Mouse (Mus musculus): ENCODE results near the gene Casr. TPM values are rescaled to one million over a fixed set of nuclear protein-coding genes. Genes with fewer than 3 reads are reported as not detected.

Casr gene
- not detected in 2 replicates for polyA plus RNA-seq (2015; fragmentation: Nextera tagmentation; extraction: Ambion mirVana)

DNA sequence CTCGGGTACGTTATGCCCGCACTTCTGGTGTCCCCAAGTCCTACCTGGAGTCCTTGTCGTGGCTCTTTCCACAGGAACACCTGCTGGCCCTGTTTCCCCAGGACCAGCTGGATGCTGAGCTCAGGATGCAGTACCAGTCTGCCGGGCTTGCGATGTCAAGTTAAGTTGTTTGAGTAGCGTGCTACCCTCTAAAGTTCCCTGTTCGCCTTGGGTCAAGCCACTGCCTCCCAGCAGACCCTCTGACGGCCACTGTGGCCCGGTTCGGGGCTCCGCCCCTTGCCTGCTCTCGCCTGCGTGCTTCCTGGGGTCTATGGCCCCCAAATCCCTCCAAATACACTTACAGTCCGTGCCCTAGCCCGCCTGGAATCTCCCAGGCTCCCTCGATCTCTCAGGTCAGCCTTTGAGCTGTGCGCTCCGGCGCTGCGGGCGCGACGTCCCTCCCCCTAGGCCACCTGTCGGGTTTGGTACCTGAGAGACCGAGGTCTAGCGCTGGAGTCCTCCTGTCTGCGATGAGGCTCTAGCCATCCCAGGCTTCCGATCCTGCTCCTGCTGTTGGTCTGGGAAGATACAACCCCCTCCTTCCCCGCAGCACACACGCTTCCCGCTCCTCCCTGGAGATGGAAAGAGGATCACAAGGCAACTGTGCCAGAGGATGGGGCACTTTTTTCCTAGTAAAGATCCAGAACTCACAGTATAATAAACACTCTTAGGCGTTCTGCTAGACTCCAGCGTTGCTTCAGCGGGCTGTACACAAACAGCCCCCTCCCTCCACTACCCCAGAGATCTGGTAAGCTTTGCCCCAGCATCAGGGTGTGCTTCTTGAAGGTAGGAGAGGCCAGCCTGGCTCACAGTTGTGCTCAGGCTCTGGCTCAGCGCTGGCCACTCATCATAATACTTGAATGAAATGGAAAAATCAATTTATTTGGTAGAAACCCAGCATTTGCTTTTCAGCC lies at the start of gene Casr:
Casr (minus strand) TSS at position 756 of the 953 bp plus-strand sequence.
- Histone ChIP-seq H3K4me3 (peak within 1 kb of the TSS; percentile 46), H3K9ac (peak within 1 kb of the TSS; percentile 66), H3K27ac (no peak within 1 kb of the TSS), H3K9me3 (no peaks in the 10 kb centered on the region), H3K4me1 (replicated peaks) (peaks cover 11% of the 10 kb centered on the region), H3K4me2 (peak within 1 kb of the TSS; percentile 86), H3K27me3 (peaks cover 26% of the 10 kb centered on the region), H3K36me3 (no peaks in the 10 kb centered on the region)
- ATAC-seq (ENCODE audit: low FRiP score): peak; percentile 65; the same call in 1 of the 2 replicates
- 3% methylated on average over 36 of the region's 36 CpGs for WGBS

DNA sequence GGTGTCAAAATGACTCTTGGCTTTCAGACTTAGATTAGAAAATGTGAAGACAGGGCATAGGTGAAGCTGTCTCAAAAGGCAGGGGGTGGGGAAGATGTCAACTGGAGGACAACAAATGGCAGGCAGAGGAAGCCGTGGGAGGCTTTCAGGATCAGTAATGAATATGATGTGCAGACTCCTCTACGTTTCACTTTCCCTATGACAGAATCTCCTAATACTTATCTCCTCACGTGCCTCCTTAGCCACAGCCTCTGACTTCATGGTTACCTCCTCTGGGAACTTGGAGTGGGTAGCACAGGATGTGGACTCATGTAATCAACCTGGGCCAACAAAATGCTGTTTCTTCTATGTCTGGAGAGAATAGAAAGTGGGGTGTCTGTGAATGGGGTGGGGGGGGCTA lies 40.7 kb upstream of the Casr start:
- ATAC-seq (ENCODE audit: low FRiP score): no peak
- Histone ChIP-seq H3K9ac (no peak overlapping the region), H3K4me1 (replicated peaks) (no peaks in the 10 kb centered on the region), H3K4me3 (no peak overlapping the region), H3K36me3 (no peaks in the 10 kb centered on the region), H3K27ac (no peak overlapping the region), H3K27me3 (no peaks in the 10 kb centered on the region), H3K9me3 (no peaks in the 10 kb centered on the region), H3K4me2 (no peak overlapping the region)
- WGBS: 86% methylated on average over 3 of the region's 3 CpGs

GRCm38 (mm10) chr16:36598265-36598664 lies 36.3 kb upstream of the Casr start:
- 87% methylated on average over 4 of the region's 4 CpGs for WGBS
- H3K4me2 ChIP-seq: no peak overlapping the region

GRCm38 (mm10) chr16:36596671-36597410 lies 34.9 kb upstream of the Casr start:
- ATAC-seq (ENCODE audit: low FRiP score): no peak
- no peaks in the 10 kb centered on the region for H3K27me3 ChIP-seq
- H3K36me3 ChIP-seq: no peaks in the 10 kb centered on the region
- H3K4me1 ChIP-seq (replicated peaks): no peaks in the 10 kb centered on the region
- no peaks in the 10 kb centered on the region for H3K9me3 ChIP-seq
- H3K9ac ChIP-seq: no peak overlapping the region
- H3K4me3 ChIP-seq: no peak overlapping the region
- no peak overlapping the region for H3K27ac ChIP-seq
- H3K4me2 ChIP-seq: no peak overlapping the region
- WGBS: 91% methylated on average over 10 of the region's 10 CpGs

More at GRCm38 (mm10) chr16:36598265-36598664, 36.3 kb upstream of the Casr start:
- Histone ChIP-seq H3K27ac (no peak overlapping the region), H3K27me3 (no peaks in the 10 kb centered on the region), H3K9me3 (no peaks in the 10 kb centered on the region), H3K9ac (no peak overlapping the region), H3K4me1 (replicated peaks) (no peaks in the 10 kb centered on the region), H3K36me3 (no peaks in the 10 kb centered on the region), H3K4me3 (no peak overlapping the region)
- no peak for ATAC-seq (ENCODE audit: low FRiP score)

GRCm38 (mm10) chr16:36589898-36590297 lies 28.0 kb upstream of the Casr start:
- 67% methylated on average over 1 of the region's 1 CpGs for WGBS

GRCm38 (mm10) chr16:36587971-36588370 lies 26.0 kb upstream of the Casr start:
- H3K4me3 ChIP-seq: no peak overlapping the region
- H3K27me3 ChIP-seq: no peaks in the 10 kb centered on the region
- H3K9ac ChIP-seq: no peak overlapping the region
- WGBS: 83% methylated on average over 4 of the region's 4 CpGs
- ATAC-seq (ENCODE audit: low FRiP score): no peak
- H3K4me1 ChIP-seq (replicated peaks): no peaks in the 10 kb centered on the region
- no peak overlapping the region for H3K27ac ChIP-seq
- H3K36me3 ChIP-seq: no peaks in the 10 kb centered on the region
- H3K4me2 ChIP-seq: no peak overlapping the region
- H3K9me3 ChIP-seq: no peaks in the 10 kb centered on the region

More at GRCm38 (mm10) chr16:36589898-36590297, 28.0 kb upstream of the Casr start:
- Histone ChIP-seq H3K4me3 (no peak overlapping the region), H3K4me1 (replicated peaks) (no peaks in the 10 kb centered on the region), H3K9ac (no peak overlapping the region), H3K27ac (no peak overlapping the region), H3K9me3 (no peaks in the 10 kb centered on the region), H3K4me2 (no peak overlapping the region), H3K27me3 (no peaks in the 10 kb centered on the region), H3K36me3 (no peaks in the 10 kb centered on the region)
- ATAC-seq (ENCODE audit: low FRiP score): no peak

DNA sequence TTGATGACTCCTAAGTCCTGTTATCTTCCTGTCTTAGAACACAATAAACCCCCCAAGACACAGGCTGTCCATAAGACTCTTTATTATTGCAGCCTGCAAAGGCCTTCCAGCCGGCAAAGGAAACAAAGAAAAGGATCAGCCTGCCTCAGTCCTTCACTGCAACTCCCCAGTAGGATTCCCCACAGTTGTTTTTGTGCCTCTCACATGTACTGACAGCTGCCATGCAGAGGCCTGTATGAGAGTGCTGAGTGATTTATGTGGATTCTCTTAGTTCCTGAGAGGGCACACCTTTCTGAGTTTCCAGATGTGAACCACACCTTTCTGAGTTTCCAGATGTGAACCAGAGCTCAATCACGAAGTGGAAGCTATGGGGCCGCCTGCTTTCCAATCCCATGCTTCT lies 20.1 kb upstream of the Casr start:
- Histone ChIP-seq H3K9me3 (no peaks in the 10 kb centered on the region), H3K9ac (no peak overlapping the region), H3K27me3 (no peaks in the 10 kb centered on the region), H3K4me3 (no peak overlapping the region), H3K4me1 (replicated peaks) (no peaks in the 10 kb centered on the region), H3K4me2 (no peak overlapping the region), H3K27ac (no peak overlapping the region), H3K36me3 (no peaks in the 10 kb centered on the region)
- no peak for ATAC-seq (ENCODE audit: low FRiP score)
- 40% methylated on average over 3 of the region's 3 CpGs for WGBS

DNA sequence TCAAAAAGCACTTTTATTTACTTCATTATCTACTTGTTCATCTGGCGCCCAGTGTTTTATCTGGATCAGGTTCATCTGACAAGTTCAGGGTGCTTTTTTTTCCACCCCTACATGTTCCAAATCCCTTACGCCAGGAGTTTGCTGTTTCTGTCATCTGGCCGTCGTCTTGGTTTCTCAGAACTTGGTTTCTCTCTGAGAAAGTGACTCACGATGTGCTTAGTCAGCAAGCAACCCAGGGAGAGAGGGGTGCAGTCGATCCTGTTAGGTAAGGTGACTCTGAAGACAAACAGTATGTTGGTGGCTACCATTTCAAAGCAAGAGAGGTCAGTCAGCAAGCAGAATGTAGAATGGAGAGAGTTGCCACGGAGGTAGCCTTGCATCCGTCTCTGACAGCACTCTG lies 10.0 kb upstream of the Casr start:
- no peaks in the 10 kb centered on the region for H3K36me3 ChIP-seq
- H3K4me1 ChIP-seq (replicated peaks): no peaks in the 10 kb centered on the region
- no peak overlapping the region for H3K9ac ChIP-seq
- H3K27me3 ChIP-seq: no peaks in the 10 kb centered on the region
- ATAC-seq (ENCODE audit: low FRiP score): no peak
- peaks cover 4% of the 10 kb centered on the region; the same call in 1 of the 2 replicates for H3K9me3 ChIP-seq
- H3K27ac ChIP-seq: no peak overlapping the region
- 85% methylated on average over 8 of the region's 8 CpGs for WGBS
- no peak overlapping the region for H3K4me2 ChIP-seq
- H3K4me3 ChIP-seq: no peak overlapping the region

DNA sequence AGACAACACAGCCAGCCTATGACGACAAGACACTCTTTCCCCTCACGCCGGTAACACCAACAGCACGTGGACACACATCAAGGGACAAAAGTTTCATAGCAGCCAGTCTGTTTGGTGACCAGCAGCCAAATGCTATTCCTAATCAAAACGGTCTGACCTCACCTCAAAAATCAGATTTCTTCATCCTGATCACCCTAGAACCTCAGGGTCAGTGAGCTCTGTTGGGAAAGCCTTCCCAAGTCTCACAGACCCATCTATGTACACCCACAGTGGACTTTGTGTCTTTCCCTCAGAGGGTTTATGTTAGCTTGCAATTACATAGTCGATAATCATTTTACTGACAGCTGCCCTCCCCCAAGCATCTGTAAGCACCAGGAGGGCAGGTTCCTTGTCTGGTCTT lies 2.4 kb downstream of the Casr start:
- no peak overlapping the region for H3K27ac ChIP-seq
- H3K27me3 ChIP-seq: peaks cover 26% of the 10 kb centered on the region
- H3K9ac ChIP-seq: no peak overlapping the region
- no peak overlapping the region for H3K4me2 ChIP-seq
- H3K4me3 ChIP-seq: no peak overlapping the region
- H3K9me3 ChIP-seq: no peaks in the 10 kb centered on the region
- ATAC-seq (ENCODE audit: low FRiP score): no peak
- H3K36me3 ChIP-seq: no peaks in the 10 kb centered on the region
- H3K4me1 ChIP-seq (replicated peaks): peaks cover 11% of the 10 kb centered on the region
- 87% methylated on average over 6 of the region's 6 CpGs for WGBS

DNA sequence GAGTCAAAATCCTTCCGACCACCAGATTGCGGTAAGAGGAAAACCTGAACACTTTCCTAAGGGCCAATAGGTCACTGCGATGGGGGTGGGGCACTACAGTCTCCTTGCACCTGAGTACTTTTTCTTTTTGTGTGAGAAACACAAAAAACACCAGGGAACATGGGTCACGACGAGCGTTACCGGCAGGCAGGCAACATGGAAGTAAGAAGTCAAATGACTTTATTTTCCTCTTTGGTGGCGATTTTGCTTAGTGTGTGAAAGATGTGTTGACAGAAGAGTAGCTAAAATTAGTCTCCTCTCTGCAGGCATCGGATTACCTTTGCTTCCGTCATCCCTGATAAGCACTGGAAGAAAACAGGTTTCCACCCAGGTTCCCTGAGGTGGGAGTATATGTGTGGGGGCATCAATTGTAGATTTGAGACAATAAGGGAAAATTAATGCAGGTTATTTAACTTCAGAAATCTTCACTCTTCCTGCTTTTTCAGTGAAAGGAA lies 6.2 kb downstream of the Casr start:
- H3K9me3 ChIP-seq: no peaks in the 10 kb centered on the region
- ATAC-seq (ENCODE audit: low FRiP score): no peak
- H3K9ac ChIP-seq: no peak overlapping the region
- H3K4me3 ChIP-seq: no peak overlapping the region
- H3K27ac ChIP-seq: no peak overlapping the region
- no peak overlapping the region for H3K4me2 ChIP-seq
- peaks cover 5% of the 10 kb centered on the region; the same call in 1 of the 2 replicates for H3K27me3 ChIP-seq
- 81% methylated on average over 10 of the region's 10 CpGs for WGBS
- no peaks in the 10 kb centered on the region for H3K36me3 ChIP-seq
- no peaks in the 10 kb centered on the region for H3K4me1 ChIP-seq (replicated peaks)

DNA sequence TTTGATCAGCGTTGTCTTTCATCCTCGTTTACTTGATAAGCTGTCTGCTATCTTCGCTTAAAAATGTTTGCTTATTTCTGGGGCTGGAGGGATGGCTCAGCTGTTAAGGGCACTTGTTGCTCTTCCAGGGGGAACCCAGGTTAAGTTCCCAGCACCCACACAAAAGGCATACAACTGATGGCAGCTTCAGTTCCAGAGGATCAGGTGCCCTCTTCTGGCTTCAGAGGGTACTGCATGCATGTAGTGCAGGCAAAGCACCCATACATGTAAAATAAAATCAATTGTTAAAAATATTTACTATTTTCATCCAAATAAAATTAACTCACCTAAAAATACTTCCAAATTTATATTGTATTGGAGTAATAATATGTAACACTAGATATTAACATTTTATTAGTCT lies 8.3 kb downstream of the Casr start:
- Histone ChIP-seq H3K4me2 (no peak overlapping the region), H3K27me3 (no peaks in the 10 kb centered on the region), H3K4me1 (replicated peaks) (no peaks in the 10 kb centered on the region), H3K36me3 (no peaks in the 10 kb centered on the region), H3K27ac (no peak overlapping the region), H3K4me3 (no peak overlapping the region), H3K9ac (no peak overlapping the region), H3K9me3 (no peaks in the 10 kb centered on the region)
- WGBS: 97% methylated on average over 3 of the region's 3 CpGs
- ATAC-seq (ENCODE audit: low FRiP score): no peak

DNA sequence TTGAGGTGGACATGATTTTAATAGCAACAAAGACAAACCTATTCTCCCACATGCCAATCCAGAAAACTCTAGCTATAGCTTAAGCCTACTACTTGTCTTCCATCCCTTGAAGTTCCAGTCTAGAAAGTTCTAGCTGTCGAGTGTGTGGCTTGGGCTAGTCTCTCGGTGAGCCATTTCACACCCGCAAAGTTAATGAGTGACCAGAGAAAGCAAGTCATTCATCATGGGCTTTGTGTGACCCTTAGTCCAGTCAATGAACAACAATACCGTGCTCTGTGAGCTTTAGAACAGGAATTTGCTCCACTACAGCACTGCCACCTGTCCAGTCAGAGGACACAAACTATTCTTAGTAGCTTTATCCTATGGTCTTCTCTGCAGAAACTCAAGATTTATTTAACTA lies 16.6 kb downstream of the Casr start:
- H3K27ac ChIP-seq: no peak overlapping the region
- no peaks in the 10 kb centered on the region for H3K36me3 ChIP-seq
- H3K4me1 ChIP-seq (replicated peaks): no peaks in the 10 kb centered on the region
- ATAC-seq (ENCODE audit: low FRiP score): no peak
- H3K4me2 ChIP-seq: no peak overlapping the region
- H3K27me3 ChIP-seq: no peaks in the 10 kb centered on the region
- 33% methylated on average over 4 of the region's 4 CpGs for WGBS
- H3K9ac ChIP-seq: no peak overlapping the region
- no peaks in the 10 kb centered on the region for H3K9me3 ChIP-seq
- H3K4me3 ChIP-seq: no peak overlapping the region

Measured in hindbrain, embryonic 13.5 days (tissue).